Mouse (Mus musculus) E14TG2a.4 (cell line): ENCODE measurements around the gene Tiam1.

Experiments
- CTCF ChIP-seq: conservative IDR thresholded peaks from 2 replicates; pipeline ENCODE4 v1.5.1; 2014; ENCODE audit warnings: low read length
- NANOG ChIP-seq: IDR thresholded peaks from 2 replicates; pipeline ENCODE4 v1.6.1; 2014; ENCODE audit warnings: borderline replicate concordance, low read length, mixed read lengths
- POU5F1 ChIP-seq: IDR thresholded peaks from 2 replicates; pipeline ENCODE4 v1.6.1; 2014; ENCODE audit warnings: low read length, borderline replicate concordance

- TF ChIP-seq CTCF = no peak
- TF ChIP-seq POU5F1 = no peak
- no peak for TF ChIP-seq NANOG
These were observed 62.4 kb downstream of the Tiam1 start for GRCm38 (mm10) chr16:90081125-90081524.
